Mouse (Mus musculus): Measurements from ENCODE around the gene Usp1.
"Not testable (repeated sequence)": the region's sequence is repeated elsewhere in the genome, so short reads cannot be mapped to it uniquely, and the experiment has no call there.

Usp1 gene

DNA sequence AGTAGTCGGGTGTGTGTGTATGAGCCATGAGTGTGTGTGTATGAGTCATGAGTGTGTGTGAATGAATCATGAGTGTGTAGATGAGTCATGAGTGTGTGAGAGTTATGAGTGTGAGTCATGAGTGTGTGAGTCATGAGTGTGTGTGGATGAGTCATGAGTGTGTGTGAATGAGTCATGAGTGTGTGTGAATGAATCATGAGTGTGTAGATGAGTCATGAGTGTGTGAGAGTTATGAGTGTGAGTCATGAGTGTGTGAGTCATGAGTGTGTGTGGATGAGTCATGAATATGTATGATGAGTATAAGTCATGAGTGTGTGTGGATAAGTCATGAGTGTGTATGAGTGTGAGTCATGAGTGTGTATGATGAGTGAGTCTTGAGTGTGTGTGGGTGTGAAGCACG, 54.7 kb downstream of the Usp1 start:
- in situ Hi-C loops (cut with MboI, MseI): not testable (repeated sequence)

DNA sequence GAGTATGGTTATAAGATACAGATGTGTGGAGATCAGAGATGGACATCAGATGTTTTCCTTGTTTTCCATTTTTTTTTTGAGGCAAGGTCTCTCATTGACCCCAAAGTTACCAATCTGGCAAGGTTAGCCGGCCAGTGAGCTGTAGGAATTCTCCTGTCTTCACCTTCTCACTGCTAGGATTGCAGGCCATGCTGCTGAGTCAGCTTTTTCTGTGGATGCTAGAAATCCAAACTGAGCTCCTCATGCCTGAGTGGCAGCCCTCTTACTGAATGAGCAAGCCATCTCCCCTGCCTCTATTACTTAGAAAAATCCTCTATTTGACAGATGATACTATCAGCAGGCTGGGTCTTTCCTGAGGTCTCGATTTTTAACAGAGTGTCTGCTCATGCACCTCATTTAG, 55.1 kb downstream of the Usp1 start:
- in situ Hi-C loops (cut with MboI, MseI): no loop called here

DNA sequence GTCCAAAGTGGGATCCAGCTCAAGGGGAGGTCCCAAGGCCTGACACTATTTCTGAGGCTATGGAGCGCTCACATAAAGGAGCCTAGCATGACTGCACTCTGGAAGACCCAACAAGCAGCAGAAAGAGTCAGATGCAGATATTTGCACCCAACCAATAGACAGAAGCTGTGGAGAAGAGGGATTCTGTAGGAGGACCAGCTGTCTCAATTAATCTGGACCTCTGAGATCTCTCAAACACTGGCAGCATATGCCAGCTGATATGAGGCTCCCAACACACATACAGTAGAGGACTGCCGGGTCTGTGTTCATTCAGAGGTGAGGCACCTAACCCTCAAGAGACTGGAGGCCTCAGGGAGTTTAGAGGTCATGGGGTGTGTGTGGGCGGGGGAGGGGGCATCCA, 56.4 kb downstream of the Usp1 start:
- in situ Hi-C loops (cut with MboI, MseI): not testable (repeated sequence)

GRCm38 (mm10) chr4:98984701-98985100, 61.1 kb downstream of the Usp1 start:
- in situ Hi-C loops (cut with MboI, MseI): no loop called here
